19 mouse cellular contexts compared by ENCODE assay signal in genomic region chr9:121257106-121257505, GRCm38 (mm10).
"Had no signal": no experiment of that assay in that cellular context is flagged by ENCODE, and none has a peak within 500 bp of the region (broad histone marks: within the 10 kb centered on the region; RNA-seq: fewer than 3 reads in every experiment).

No protein-coding gene starts in this region.

- H3K27me3 ChIP-seq: liver, embryonic 12.5 days; midbrain, embryonic 12.5 days; neural tube, embryonic 13.5 days; neural tube, embryonic 15.5 days had no signal

- H3K36me3 ChIP-seq: liver, embryonic 12.5 days; neural tube, embryonic 13.5 days had no signal

- H3K4me3 ChIP-seq: liver, embryonic 12.5 days; midbrain, embryonic 10.5 days; midbrain, embryonic 12.5 days; myocyte; neural tube, embryonic 13.5 days; neural tube, embryonic 15.5 days had no signal

- DNase-seq: lung, adult 18-20 months; lung, embryonic 14.5 days; lung, postnatal 10 days; midbrain, embryonic 14.5 days; retina, postnatal 1 day; right cerebral cortex, adult 18-20 months; right cerebral cortex, postnatal 14 days; right cerebral cortex, postnatal 4 days; spleen, adult 18-20 months; thymus, adult 2 months; thymus, postnatal 36 days had no signal

- H3K9ac ChIP-seq: liver, embryonic 12.5 days; liver, embryonic 14.5 days; lung, embryonic 14.5 days; midbrain, embryonic 12.5 days; neural tube, embryonic 13.5 days; neural tube, embryonic 15.5 days had no signal

- H3K4me1 ChIP-seq: liver, embryonic 12.5 days; midbrain, embryonic 10.5 days; midbrain, embryonic 12.5 days; neural tube, embryonic 13.5 days; neural tube, embryonic 15.5 days had no signal

- H3K27ac ChIP-seq: liver, embryonic 12.5 days; liver, embryonic 14.5 days; midbrain, embryonic 10.5 days; midbrain, embryonic 12.5 days; neural tube, embryonic 13.5 days; neural tube, embryonic 15.5 days had no signal

- ATAC-seq: liver, embryonic 12.5 days; midbrain, embryonic 16.5 days had no signal

- H3K4me2 ChIP-seq: liver, embryonic 12.5 days; lung, embryonic 14.5 days; midbrain, embryonic 12.5 days; neural tube, embryonic 13.5 days; neural tube, embryonic 15.5 days had no signal

- H3K9me3 ChIP-seq: liver, embryonic 12.5 days; midbrain, embryonic 10.5 days; midbrain, embryonic 12.5 days; neural tube, embryonic 13.5 days; neural tube, embryonic 15.5 days had no signal
